Mouse (Mus musculus) stomach, embryonic 16.5 days (tissue): ENCODE measurements around the gene Trak1. TPM values are rescaled to one million over a fixed set of nuclear protein-coding genes. Genes with fewer than 3 reads are reported as not detected.
A peak's percentile ranks its signal among the peaks of the same experiment; 100 is the strongest.

ENCODE experiments used
- ATAC-seq: fragments of 200-750 bp; cut with Nextera tagmentation; 2 replicates; pipeline ENCODE4 v1.8.0; 2017; ENCODE audit warnings: moderate number of reproducible peaks, moderate TSS enrichment; ENCODE audit not compliant: insufficient read depth, low FRiP score
- H3K27ac ChIP-seq: fragments of 300-500 bp; sonication (generic); 2 replicates; pipeline ENCODE4 v1.5.1; 2014; ENCODE audit warnings: low read length
- H3K27me3 ChIP-seq: fragments of 300-500 bp; sonication (generic); 2 replicates; pipeline ENCODE4 v1.6.1; 2014; ENCODE audit warnings: low read length, control low read depth, mixed read lengths; ENCODE audit not compliant: control insufficient read depth, insufficient read depth
- H3K36me3 ChIP-seq: fragments of 300-500 bp; sonication (generic); 2 replicates; pipeline ENCODE4 v1.6.1; 2014; ENCODE audit warnings: low read length; ENCODE audit not compliant: control insufficient read depth, insufficient read depth
- H3K4me1 ChIP-seq: fragments of 300-500 bp; sonication (generic); 2 replicates; pipeline ENCODE4 v1.6.1; 2014; ENCODE audit warnings: low read length, control low read depth, mixed read lengths; ENCODE audit not compliant: control insufficient read depth, insufficient read depth
- H3K4me2 ChIP-seq: fragments of 300-500 bp; sonication (generic); 2 replicates; pipeline ENCODE4 v1.6.1; 2014; ENCODE audit warnings: low read depth, low read length, mixed read lengths
- H3K4me3 ChIP-seq: fragments of 300-500 bp; sonication (generic); replicated peaks from 2 replicates; pipeline ENCODE4 v1.5.1; 2014; ENCODE audit warnings: mild to moderate bottlenecking, low read length
- H3K9ac ChIP-seq: fragments of 300-500 bp; sonication (generic); 2 replicates; pipeline ENCODE4 v1.6.1; 2014; ENCODE audit warnings: low read length
- H3K9me3 ChIP-seq: fragments of 300-500 bp; sonication (generic); replicated peaks from 2 replicates; pipeline ENCODE4 v1.6.1; 2016; ENCODE audit warnings: low read length, control low read depth; ENCODE audit not compliant: control insufficient read depth
- WGBS: fragments of 180-500 bp; shearing (Covaris S2); extraction: QIAGEN DNeasy Blood & Tissue Kit; methylation state at CpG from one replicate; pipeline ENCODE4 v1.1.7; 2014; 5-methylcytosine and 5-hydroxymethylcytosine counted together
- polyA plus RNA-seq: library from polyadenylated mRNA; unstranded; fragments of >200 nt; fragmentation: Nextera tagmentation; extraction: Ambion mirVana; gene quantifications from 2 replicates; pipeline ENCODE4 v1.2.1, GENCODE M21; 2015

Gene Trak1
- polyA plus RNA-seq, 1 experiment from 2014 or later: 24.1 TPM

GRCm38 (mm10) chr9:121301041-121301920, 4.0 kb downstream of the Trak1 start:
- peak overlapping the region; percentile 32; the same call in 1 of the 2 replicates for H3K9ac ChIP-seq
- no peaks in the 10 kb centered on the region for H3K9me3 ChIP-seq
- peaks cover 36% of the 10 kb centered on the region for H3K4me1 ChIP-seq
- no peaks in the 10 kb centered on the region for H3K36me3 ChIP-seq
- H3K4me2 ChIP-seq: 0 out of 2 replicates have a peak overlapping the region, but pooled peaks have one; percentile 19
- H3K4me3 ChIP-seq: no peak overlapping the region
- ATAC-seq: no peak
- peak overlapping the region; percentile 33; the same call in 1 of the 2 replicates for H3K27ac ChIP-seq
- H3K27me3 ChIP-seq: no peaks in the 10 kb centered on the region; the same call in 1 of the 2 replicates
- WGBS: 76% methylated on average over 22 of the region's 22 CpGs

GRCm38 (mm10) chr9:121302543-121302942, 5.2 kb downstream of the Trak1 start:
- no peak overlapping the region for H3K4me3 ChIP-seq
- peaks cover 33% of the 10 kb centered on the region for H3K4me1 ChIP-seq
- no peaks in the 10 kb centered on the region for H3K9me3 ChIP-seq
- no peak overlapping the region for H3K9ac ChIP-seq
- H3K36me3 ChIP-seq: no peaks in the 10 kb centered on the region
- ATAC-seq: no peak
- no peak overlapping the region for H3K27ac ChIP-seq
- 82% methylated on average over 7 of the region's 8 CpGs for WGBS
- no peaks in the 10 kb centered on the region for H3K27me3 ChIP-seq
- H3K4me2 ChIP-seq: no peak overlapping the region

GRCm38 (mm10) chr9:121303086-121303485, 5.8 kb downstream of the Trak1 start:
- WGBS: 55% methylated on average over 6 of the region's 6 CpGs
- Histone ChIP-seq H3K4me3 (no peak overlapping the region), H3K27me3 (no peaks in the 10 kb centered on the region), H3K4me1 (peaks cover 33% of the 10 kb centered on the region), H3K27ac (0 out of 2 replicates have a peak overlapping the region, but pooled peaks have one; percentile 23), H3K9ac (no peak overlapping the region), H3K4me2 (no peak overlapping the region), H3K36me3 (no peaks in the 10 kb centered on the region), H3K9me3 (no peaks in the 10 kb centered on the region)
- no peak for ATAC-seq

- no peaks in the 10 kb centered on the region for H3K27me3 ChIP-seq
- WGBS: 57% methylated on average over 9 of the region's 9 CpGs
- H3K9me3 ChIP-seq: no peaks in the 10 kb centered on the region
- H3K9ac ChIP-seq: no peak overlapping the region
- no peak overlapping the region for H3K4me3 ChIP-seq
- H3K36me3 ChIP-seq: no peaks in the 10 kb centered on the region
- ATAC-seq: no peak
- peak overlapping the region; percentile 23; the same call in 1 of the 2 replicates for H3K27ac ChIP-seq
- peaks cover 28% of the 10 kb centered on the region for H3K4me1 ChIP-seq
- H3K4me2 ChIP-seq: no peak overlapping the region
Observed at GRCm38 (mm10) chr9:121303748-121304147, 6.4 kb downstream of the Trak1 start.

DNA sequence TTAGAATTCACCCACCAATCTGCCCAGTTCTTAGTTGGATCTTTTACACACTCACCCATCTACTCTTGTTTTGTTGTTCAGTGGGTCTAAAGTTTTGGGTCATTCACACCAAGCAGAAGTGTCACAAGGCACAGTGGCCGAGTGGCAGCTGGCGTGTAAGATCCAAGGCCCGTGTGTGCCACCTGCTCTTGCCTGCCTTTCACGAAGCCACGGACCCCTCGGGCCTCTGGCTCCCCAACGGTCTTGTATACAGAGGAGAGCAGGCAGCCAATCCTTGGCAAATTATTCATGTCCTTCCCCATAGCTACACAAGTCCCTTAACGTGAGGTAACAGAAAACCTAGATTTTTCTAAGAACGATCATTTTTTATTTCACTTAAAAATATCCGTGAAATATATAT, 7.2 kb downstream of the Trak1 start:
- WGBS: 77% methylated on average over 10 of the region's 10 CpGs
- Histone ChIP-seq H3K27ac (no peak overlapping the region), H3K4me1 (peaks cover 20% of the 10 kb centered on the region), H3K9me3 (no peaks in the 10 kb centered on the region), H3K36me3 (no peaks in the 10 kb centered on the region), H3K4me2 (no peak overlapping the region), H3K9ac (no peak overlapping the region), H3K4me3 (no peak overlapping the region), H3K27me3 (no peaks in the 10 kb centered on the region)
- no peak for ATAC-seq

DNA sequence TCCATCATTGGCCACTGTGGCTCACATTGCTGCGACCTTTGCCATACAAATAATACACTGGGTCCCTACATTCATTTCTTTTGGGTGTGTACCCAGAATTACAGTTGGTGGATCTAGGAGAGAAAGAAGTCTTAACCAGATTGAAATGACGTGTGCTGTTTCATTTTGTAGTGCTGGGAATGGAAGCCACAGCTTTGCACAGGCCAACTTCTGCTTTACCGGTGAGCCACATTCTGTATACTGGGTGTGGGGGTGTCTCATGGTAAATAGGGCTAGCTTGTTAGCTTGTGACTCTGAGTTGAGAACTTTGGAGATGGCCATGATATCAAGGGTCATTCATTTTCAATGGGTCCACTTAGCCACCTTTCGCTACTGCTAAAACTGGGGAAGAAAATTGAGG, 8.2 kb downstream of the Trak1 start:
- Histone ChIP-seq H3K27me3 (no peaks in the 10 kb centered on the region), H3K4me1 (peaks cover 12% of the 10 kb centered on the region), H3K27ac (no peak overlapping the region), H3K4me3 (no peak overlapping the region), H3K4me2 (no peak overlapping the region), H3K9me3 (no peaks in the 10 kb centered on the region), H3K36me3 (no peaks in the 10 kb centered on the region), H3K9ac (no peak overlapping the region)
- ATAC-seq: no peak
- WGBS: 91% methylated on average over 4 of the region's 4 CpGs

DNA sequence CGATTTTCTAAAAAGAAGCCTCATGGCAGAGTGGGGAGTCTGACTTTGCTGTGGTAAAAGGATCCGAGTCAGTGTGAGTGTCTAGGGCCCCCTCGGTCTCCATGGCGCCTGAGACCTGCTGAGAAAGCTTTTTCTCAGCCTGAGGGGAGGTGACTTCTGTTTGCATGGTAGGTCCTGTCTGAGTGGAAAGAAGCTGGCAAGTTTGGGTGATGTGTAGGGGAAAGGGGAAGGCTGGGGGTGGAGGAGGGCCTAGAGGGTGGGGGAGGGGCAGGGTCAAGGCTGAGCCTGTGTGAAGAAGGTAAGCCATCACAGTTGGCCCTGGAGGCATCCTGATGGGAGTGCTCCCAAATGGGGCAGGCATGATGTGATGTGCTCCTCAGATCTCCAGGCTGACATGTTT, 12.0 kb downstream of the Trak1 start:
- peaks cover 22% of the 10 kb centered on the region for H3K4me1 ChIP-seq
- H3K4me3 ChIP-seq: no peak overlapping the region
- no peaks in the 10 kb centered on the region for H3K36me3 ChIP-seq
- H3K4me2 ChIP-seq: no peak overlapping the region
- no peaks in the 10 kb centered on the region for H3K27me3 ChIP-seq
- no peak overlapping the region for H3K9ac ChIP-seq
- no peak for ATAC-seq
- 52% methylated on average over 4 of the region's 4 CpGs for WGBS
- no peak overlapping the region for H3K27ac ChIP-seq
- no peaks in the 10 kb centered on the region for H3K9me3 ChIP-seq

GRCm38 (mm10) chr9:121310501-121310900, 13.2 kb downstream of the Trak1 start:
- peaks cover 34% of the 10 kb centered on the region for H3K4me1 ChIP-seq
- no peak for ATAC-seq
- no peak overlapping the region for H3K27ac ChIP-seq
- WGBS: 70% methylated on average over 7 of the region's 7 CpGs
- H3K9me3 ChIP-seq: no peaks in the 10 kb centered on the region
- H3K4me2 ChIP-seq: no peak overlapping the region
- no peaks in the 10 kb centered on the region for H3K27me3 ChIP-seq
- H3K36me3 ChIP-seq: no peaks in the 10 kb centered on the region
- H3K4me3 ChIP-seq: no peak overlapping the region
- H3K9ac ChIP-seq: no peak overlapping the region

DNA sequence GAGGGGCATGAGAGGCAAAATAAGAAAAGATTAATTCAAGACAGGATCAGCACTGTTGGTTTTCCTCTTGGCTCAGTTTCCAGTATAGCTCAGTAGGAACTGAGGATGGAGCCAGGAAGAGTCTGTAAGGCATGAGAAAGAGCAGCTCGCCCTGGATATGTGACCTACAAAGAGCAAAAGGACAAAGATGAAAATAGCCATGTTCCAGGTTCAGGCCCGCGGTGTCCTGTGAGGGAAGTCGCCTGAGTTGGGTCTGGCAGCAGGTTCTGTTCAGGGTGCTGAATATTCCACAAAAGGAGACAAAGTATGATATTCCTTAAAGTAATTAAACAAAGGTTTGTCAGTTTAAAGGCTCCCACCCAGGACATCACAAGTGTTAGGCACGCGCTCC, 14.5 kb downstream of the Trak1 start:
- no peak overlapping the region for H3K4me2 ChIP-seq
- peak overlapping the region; percentile 25; the same call in 1 of the 2 replicates for H3K27ac ChIP-seq
- no peaks in the 10 kb centered on the region for H3K36me3 ChIP-seq
- ATAC-seq: no peak
- 58% methylated on average over 6 of the region's 6 CpGs for WGBS
- H3K4me1 ChIP-seq: peaks cover 45% of the 10 kb centered on the region
- H3K9me3 ChIP-seq: no peaks in the 10 kb centered on the region
- H3K4me3 ChIP-seq: no peak overlapping the region
- no peak overlapping the region; the same call in 1 of the 2 replicates for H3K9ac ChIP-seq
- no peaks in the 10 kb centered on the region for H3K27me3 ChIP-seq
